Mouse (Mus musculus): ENCODE data around the gene Tph2. TPM values are rescaled to one million over a fixed set of nuclear protein-coding genes. Genes with fewer than 3 reads are reported as not detected.

The Tph2 gene
- polyA plus RNA-seq, 1 experiment from 2014 or later = not detected

GRCm38 (mm10) chr10:115127907-115128306 is 56.9 kb downstream of the Tph2 start:
- TF ChIP-seq EP300 (optimal IDR thresholded peaks at IDR 0.05) (no peak), CTCF (IDR thresholded peaks at IDR 0.05; ENCODE audit: low read depth) (no peak)
- Histone ChIP-seq H3K9ac (ENCODE audit: low read length) (no peak overlapping the region), H3K36me3 (ENCODE audit: control insufficient read depth, insufficient read depth, low read length) (no peaks in the 10 kb centered on the region), H3K9me3 (ENCODE audit: control insufficient read depth, low read length) (no peaks in the 10 kb centered on the region), H3K4me1 (replicated peaks; ENCODE audit: control insufficient read depth, insufficient read depth) (no peaks in the 10 kb centered on the region), H3K27me3 (ENCODE audit: control insufficient read depth, insufficient read depth, low read length) (no peaks in the 10 kb centered on the region), H3K4me2 (replicated peaks; ENCODE audit: low read depth) (no peak overlapping the region), H3K27ac (replicated peaks) (no peak overlapping the region), H3K4me3 (ENCODE audit: low read depth, low read length) (no peak overlapping the region)
- 63% methylated on average over 1 of the region's 1 CpGs for WGBS
- ATAC-seq (ENCODE audit: low FRiP score, low TSS enrichment) = no peak
- no peak for DNase-seq (ENCODE audit: low spot score)

GRCm38 (mm10) chr10:115125550-115125949 is 59.3 kb downstream of the Tph2 start:
- no peak overlapping the region for H3K27ac ChIP-seq (replicated peaks)
- no peaks in the 10 kb centered on the region for H3K27me3 ChIP-seq (ENCODE audit: control insufficient read depth, insufficient read depth, low read length)
- H3K9me3 ChIP-seq (ENCODE audit: control insufficient read depth, low read length) = no peaks in the 10 kb centered on the region
- DNase-seq (ENCODE audit: low spot score) (no peak), ATAC-seq (ENCODE audit: low FRiP score, low TSS enrichment) (no peak)
- H3K4me2 ChIP-seq (replicated peaks; ENCODE audit: low read depth) = no peak overlapping the region
- TF ChIP-seq CTCF (IDR thresholded peaks at IDR 0.05; ENCODE audit: low read depth) = no peak
- no peak for TF ChIP-seq EP300 (optimal IDR thresholded peaks at IDR 0.05)
- WGBS = 26% methylated on average over 5 of the region's 5 CpGs
- no peaks in the 10 kb centered on the region for H3K36me3 ChIP-seq (ENCODE audit: control insufficient read depth, insufficient read depth, low read length)
- H3K4me3 ChIP-seq (ENCODE audit: low read depth, low read length) = no peak overlapping the region
- no peaks in the 10 kb centered on the region for H3K4me1 ChIP-seq (replicated peaks; ENCODE audit: control insufficient read depth, insufficient read depth)
- H3K9ac ChIP-seq (ENCODE audit: low read length) = no peak overlapping the region

GRCm38 (mm10) chr10:115125027-115125426 is 59.8 kb downstream of the Tph2 start:
- no peaks in the 10 kb centered on the region for H3K9me3 ChIP-seq (ENCODE audit: control insufficient read depth, low read length)
- H3K36me3 ChIP-seq (ENCODE audit: control insufficient read depth, insufficient read depth, low read length) = no peaks in the 10 kb centered on the region
- H3K4me2 ChIP-seq (replicated peaks; ENCODE audit: low read depth) = no peak overlapping the region
- ATAC-seq (ENCODE audit: low FRiP score, low TSS enrichment) = no peak
- no peak for DNase-seq (ENCODE audit: low spot score)
- H3K4me1 ChIP-seq (replicated peaks; ENCODE audit: control insufficient read depth, insufficient read depth) = no peaks in the 10 kb centered on the region
- WGBS = 69% methylated on average over 5 of the region's 5 CpGs
- H3K9ac ChIP-seq (ENCODE audit: low read length) = no peak overlapping the region
- H3K4me3 ChIP-seq (ENCODE audit: low read depth, low read length) = no peak overlapping the region
- no peak for TF ChIP-seq EP300 (optimal IDR thresholded peaks at IDR 0.05)
- H3K27me3 ChIP-seq (ENCODE audit: control insufficient read depth, insufficient read depth, low read length) = no peaks in the 10 kb centered on the region
- H3K27ac ChIP-seq (replicated peaks) = no peak overlapping the region

- ATAC-seq (ENCODE audit: low FRiP score, low TSS enrichment) = no peak
- H3K9ac ChIP-seq (ENCODE audit: low read length) = no peak overlapping the region
- H3K4me1 ChIP-seq (replicated peaks; ENCODE audit: control insufficient read depth, insufficient read depth) = no peaks in the 10 kb centered on the region
- TF ChIP-seq EP300 (optimal IDR thresholded peaks at IDR 0.05) (no peak), CTCF (IDR thresholded peaks at IDR 0.05; ENCODE audit: low read depth) (no peak)
- 46% methylated on average over 16 of the region's 16 CpGs for WGBS
- H3K27me3 ChIP-seq (ENCODE audit: control insufficient read depth, insufficient read depth, low read length) = no peaks in the 10 kb centered on the region
- no peak overlapping the region for H3K27ac ChIP-seq (replicated peaks)
- H3K36me3 ChIP-seq (ENCODE audit: control insufficient read depth, insufficient read depth, low read length) = no peaks in the 10 kb centered on the region
- no peak overlapping the region for H3K4me3 ChIP-seq (ENCODE audit: low read depth, low read length)
- H3K9me3 ChIP-seq (ENCODE audit: control insufficient read depth, low read length) = no peaks in the 10 kb centered on the region
- no peak for DNase-seq (ENCODE audit: low spot score)
- H3K4me2 ChIP-seq (replicated peaks; ENCODE audit: low read depth) = no peak overlapping the region
Measured at GRCm38 (mm10) chr10:115107666-115108540, 76.9 kb downstream of the Tph2 start.

- H3K36me3 ChIP-seq (ENCODE audit: control insufficient read depth, insufficient read depth, low read length) = no peaks in the 10 kb centered on the region
- DNase-seq (ENCODE audit: low spot score) (no peak), ATAC-seq (ENCODE audit: low FRiP score, low TSS enrichment) (no peak)
- 64% methylated on average over 8 of the region's 8 CpGs for WGBS
- H3K9ac ChIP-seq (ENCODE audit: low read length) = no peak overlapping the region
- H3K4me1 ChIP-seq (replicated peaks; ENCODE audit: control insufficient read depth, insufficient read depth) = no peaks in the 10 kb centered on the region
- TF ChIP-seq CTCF (IDR thresholded peaks at IDR 0.05; ENCODE audit: low read depth) = no peak
- TF ChIP-seq EP300 (optimal IDR thresholded peaks at IDR 0.05) = no peak
- no peaks in the 10 kb centered on the region for H3K9me3 ChIP-seq (ENCODE audit: control insufficient read depth, low read length)
- no peaks in the 10 kb centered on the region for H3K27me3 ChIP-seq (ENCODE audit: control insufficient read depth, insufficient read depth, low read length)
- no peak overlapping the region for H3K27ac ChIP-seq (replicated peaks)
- no peak overlapping the region for H3K4me3 ChIP-seq (ENCODE audit: low read depth, low read length)
- no peak overlapping the region for H3K4me2 ChIP-seq (replicated peaks; ENCODE audit: low read depth)
Measured at GRCm38 (mm10) chr10:115104175-115104574, 80.6 kb downstream of the Tph2 start.

- H3K36me3 ChIP-seq (ENCODE audit: control insufficient read depth, insufficient read depth, low read length) = no peaks in the 10 kb centered on the region
- H3K4me2 ChIP-seq (replicated peaks; ENCODE audit: low read depth) = no peak overlapping the region
- no peak for DNase-seq (ENCODE audit: low spot score)
- no peaks in the 10 kb centered on the region for H3K4me1 ChIP-seq (replicated peaks; ENCODE audit: control insufficient read depth, insufficient read depth)
- no peak overlapping the region for H3K27ac ChIP-seq (replicated peaks)
- no peak for ATAC-seq (ENCODE audit: low FRiP score, low TSS enrichment)
- no peak overlapping the region for H3K9ac ChIP-seq (ENCODE audit: low read length)
- TF ChIP-seq EP300 (optimal IDR thresholded peaks at IDR 0.05) (no peak), CTCF (IDR thresholded peaks at IDR 0.05; ENCODE audit: low read depth) (no peak)
- H3K27me3 ChIP-seq (ENCODE audit: control insufficient read depth, insufficient read depth, low read length) = no peaks in the 10 kb centered on the region
- H3K9me3 ChIP-seq (ENCODE audit: control insufficient read depth, low read length) = no peaks in the 10 kb centered on the region
- 66% methylated on average over 9 of the region's 9 CpGs for WGBS
- H3K4me3 ChIP-seq (ENCODE audit: low read depth, low read length) = no peak overlapping the region
Measured at GRCm38 (mm10) chr10:115099890-115100580, 84.8 kb downstream of the Tph2 start.
